Comparison of ENCODE assay signal across 10 mouse cellular contexts in genomic region chr11:78831716-78832115, GRCm38 (mm10). TPM values are rescaled to one million over a fixed set of nuclear protein-coding genes. Genes with fewer than 3 reads are reported as not detected.
A peak's percentile ranks its signal among the peaks of the same experiment; 100 is the strongest.
DNase-seq lines count a peak whose midpoint lies in the region; ATAC-seq lines count a peak whose summit lies in the region.
"Had no signal": no experiment of that assay in that cellular context is flagged by ENCODE, and none has a peak within 500 bp of the region (broad histone marks: within the 10 kb centered on the region; RNA-seq: fewer than 3 reads in every experiment).

No protein-coding gene starts in this region.

- H3K36me3 ChIP-seq in kidney, embryonic 14.5 days (ENCODE audit: control insufficient read depth, insufficient read depth, low read length): no peaks in the 10 kb centered on the region
- no peaks in the 10 kb centered on the region for H3K36me3 ChIP-seq in liver, embryonic 16.5 days (ENCODE audit: control insufficient read depth, insufficient read depth)
- H3K36me3 ChIP-seq: lung, embryonic 15.5 days had no signal

- WGBS in kidney, embryonic 14.5 days: 61% methylated on average over 4 of the region's 4 CpGs
- WGBS in liver, embryonic 16.5 days (ENCODE audit: insufficient replicate concordance): 72% methylated on average over 4 of the region's 4 CpGs

- no peak overlapping the region for H3K4me2 ChIP-seq in kidney, embryonic 14.5 days (replicated peaks; ENCODE audit: low read depth, low read length)
- H3K4me2 ChIP-seq in liver, embryonic 16.5 days (ENCODE audit: low read depth, low read length): peak overlapping the region; percentile 54; the same call in 1 of the 2 replicates
- H3K4me2 ChIP-seq: lung, embryonic 15.5 days had no signal

- no peak overlapping the region for H3K9ac ChIP-seq in kidney, embryonic 14.5 days (ENCODE audit: low read depth, low read length)
- H3K9ac ChIP-seq in liver, embryonic 16.5 days (ENCODE audit: low read depth, low read length): no peak overlapping the region; the same call in 1 of the 2 replicates
- H3K9ac ChIP-seq: lung, embryonic 15.5 days had no signal

- no peak overlapping the region for H3K4me3 ChIP-seq in kidney, embryonic 14.5 days (ENCODE audit: low read length)
- H3K4me3 ChIP-seq in liver, embryonic 16.5 days (ENCODE audit: low read depth, low read length): no peak overlapping the region
- H3K4me3 ChIP-seq: lung, embryonic 15.5 days had no signal

- no peaks in the 10 kb centered on the region for H3K27me3 ChIP-seq in kidney, embryonic 14.5 days (ENCODE audit: control insufficient read depth, insufficient read depth, low read length)
- no peaks in the 10 kb centered on the region for H3K27me3 ChIP-seq in liver, embryonic 16.5 days (ENCODE audit: control insufficient read depth, insufficient read depth, low read depth, low read length)
- H3K27me3 ChIP-seq: lung, embryonic 15.5 days had no signal

- peaks cover 23% of the 10 kb centered on the region; the same call in 1 of the 2 replicates for H3K4me1 ChIP-seq in kidney, embryonic 14.5 days (ENCODE audit: control insufficient read depth, insufficient read depth, low read length)
- H3K4me1 ChIP-seq in liver, embryonic 16.5 days (ENCODE audit: control insufficient read depth, low read depth, low read length): peaks cover 62% of the 10 kb centered on the region

- no peak overlapping the region for H3K27ac ChIP-seq in kidney, embryonic 14.5 days (ENCODE audit: low read depth, low read length)
- peak overlapping the region; percentile 95 for H3K27ac ChIP-seq in liver, embryonic 16.5 days (ENCODE audit: low read length)

- no peaks in the 10 kb centered on the region for H3K9me3 ChIP-seq in kidney, embryonic 14.5 days (ENCODE audit: control insufficient read depth, low read length)
- H3K9me3 ChIP-seq in liver, embryonic 16.5 days (replicated peaks; ENCODE audit: control insufficient read depth, low read length): no peaks in the 10 kb centered on the region
- H3K9me3 ChIP-seq: lung, embryonic 15.5 days had no signal

- no peak for ATAC-seq in kidney, embryonic 14.5 days (ENCODE audit: low FRiP score, low TSS enrichment)
- no peak for ATAC-seq in liver, embryonic 16.5 days (ENCODE audit: low read depth)
- no peak for ATAC-seq in inflammation-experienced regulatory T-cells, adult 6 months

- peak; percentile 48 for DNase-seq in cerebellum, adult 9-10 months
- no peak for DNase-seq in cerebellum, postnatal 4 days (ENCODE audit: low spot score in 2 of 2)
- peak; percentile 69 for DNase-seq in kidney, postnatal 10 days
- DNase-seq in layer of hippocampus, adult 9-11 months: peak; percentile 92
- no peak for DNase-seq in adrenal gland, postnatal 4 days (ENCODE audit: low spot score in 2 of 2)
- DNase-seq: embryo, embryonic 11 days had no signal

RNA-seq across cellular contexts. Expression of gene Lyrm9, which starts 5.3 kb away (rescaled TPM):
- polyA plus RNA-seq in kidney, embryonic 14.5 days (2014; fragmentation: Nextera tagmentation; extraction: Ambion mirVana): 23.3 and 25.5 TPM in 2 replicates
- polyA plus RNA-seq in liver, embryonic 16.5 days (2015; fragmentation: Nextera tagmentation; extraction: Ambion mirVana): 11.8 and 13.5 TPM in 2 replicates
- polyA plus RNA-seq in inflammation-experienced regulatory T-cells, adult 6 months (2017; shearing (Covaris generic)): 10 to 100 TPM; 17.9 to 38.4 (median 28.3) TPM
- 10 to 100 TPM; 24.2 to 28.6 TPM for total RNA-seq in adrenal gland, postnatal 4 days (2021)

Comparison
In these comparisons a context has a peak if more than half of its experiments do, and no peak if none do; other contexts are left out.
1. DNase-seq: peak in cerebellum, adult 9-10 months (single experiment), kidney, postnatal 10 days (single experiment) and layer of hippocampus, adult 9-11 months (single experiment); none in cerebellum, postnatal 4 days (0 of 2) and adrenal gland, postnatal 4 days (0 of 2).